Mouse (Mus musculus) large intestine, adult 2 months (tissue): Measurements from ENCODE around the gene Nudt2. TPM values are rescaled to one million over a fixed set of nuclear protein-coding genes. Genes with fewer than 3 reads are reported as not detected.

Experiments
- DNase-seq: peaks from one replicate; pipeline ENCODE4 v3.0.0-alpha.2; 2012; ENCODE audit warnings: low read depth, low spot score
- WGBS: fragments of 180-500 bp; shearing (Covaris S2); methylation state at CpG from one replicate; pipeline ENCODE4 v1.1.7; 2018; 5-methylcytosine and 5-hydroxymethylcytosine counted together
- polyA plus RNA-seq: library from polyadenylated mRNA; depleted of rRNA; stranded (reverse); fragments of >200 nt; gene quantifications from 2 replicates; pipeline ENCODE4 v1.2.3, GENCODE M21; 2012; rRNA removed

Gene Nudt2
- polyA plus RNA-seq, 1 experiment: 27.4 TPM

DNA sequence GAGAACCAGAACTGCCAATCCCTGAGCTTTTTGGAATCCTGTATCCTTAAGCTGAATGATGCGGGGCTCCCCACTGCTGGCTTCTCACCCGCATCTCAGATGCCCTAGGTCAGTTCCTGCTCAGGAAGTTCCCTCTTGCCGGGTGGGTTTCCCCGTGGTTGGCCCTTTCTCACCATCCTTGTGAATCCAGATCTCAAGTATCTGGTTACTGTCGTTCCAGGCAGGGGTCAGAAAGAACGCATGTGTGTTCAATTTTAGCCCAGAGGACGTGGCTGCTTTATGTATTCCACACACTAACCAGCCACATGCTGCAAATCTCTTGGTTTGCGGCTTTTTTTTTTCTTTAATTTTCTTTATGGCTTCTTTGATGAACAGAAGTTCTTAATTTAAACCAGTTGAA is 48.8 kb downstream of the Nudt2 start:
- 28% methylated on average over 8 of the region's 8 CpGs for WGBS
- no peak for DNase-seq

- WGBS: 83% methylated on average over 2 of the region's 2 CpGs
Measured at GRCm38 (mm10) chr4:41517233-41517632, 52.3 kb downstream of the Nudt2 start, which contains the start of gene 1110017D15Rik. Gene 1110017D15Rik, minus strand, starts transcription at chr4:41517333.

GRCm38 (mm10) chr4:41518349-41518748 is 53.4 kb downstream of the Nudt2 start:
- 85% methylated on average over 7 of the region's 7 CpGs for WGBS
- no peak for DNase-seq

More at GRCm38 (mm10) chr4:41517233-41517632, 52.3 kb downstream of the Nudt2 start, which contains the start of gene 1110017D15Rik:
- no peak for DNase-seq

DNA sequence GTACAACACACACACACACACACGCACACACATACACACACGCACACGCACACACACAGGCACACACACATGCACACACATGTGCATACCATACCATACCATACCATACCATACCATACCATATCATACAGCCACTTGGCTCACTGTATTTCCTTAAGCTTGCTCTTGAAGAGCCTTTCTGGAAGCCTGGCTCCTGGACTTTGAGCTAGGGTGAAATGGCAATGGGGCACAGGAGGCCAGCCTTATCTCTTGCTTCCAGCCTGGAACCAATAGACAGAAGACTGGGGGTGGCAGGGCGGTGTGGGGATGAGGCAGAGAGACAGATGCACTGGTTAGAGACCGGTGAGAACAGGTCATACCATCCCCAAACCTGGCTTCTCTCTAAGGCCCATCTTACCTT is 54.2 kb downstream of the Nudt2 start:
- WGBS: 89% methylated on average over 5 of the region's 5 CpGs
- DNase-seq: no peak

- WGBS: 34% methylated on average over 14 of the region's 14 CpGs
- no peak for DNase-seq
Measured at GRCm38 (mm10) chr4:41520641-41521040, 55.7 kb downstream of the Nudt2 start.

GRCm38 (mm10) chr4:41522136-41522535 is 57.2 kb downstream of the Nudt2 start:
- no peak for DNase-seq

GRCm38 (mm10) chr4:41522788-41523187 is 57.8 kb downstream of the Nudt2 start:
- WGBS: 27% methylated on average over 5 of the region's 5 CpGs
- DNase-seq: no peak

More at GRCm38 (mm10) chr4:41522136-41522535, 57.2 kb downstream of the Nudt2 start:
- WGBS: 34% methylated on average over 6 of the region's 6 CpGs

- WGBS: 75% methylated on average over 7 of the region's 7 CpGs
- no peak for DNase-seq
Measured at GRCm38 (mm10) chr4:41523839-41524238, 58.9 kb downstream of the Nudt2 start.

- 45% methylated on average over 9 of the region's 9 CpGs for WGBS
- no peak for DNase-seq
Measured at GRCm38 (mm10) chr4:41524829-41525228, 59.9 kb downstream of the Nudt2 start.

DNA sequence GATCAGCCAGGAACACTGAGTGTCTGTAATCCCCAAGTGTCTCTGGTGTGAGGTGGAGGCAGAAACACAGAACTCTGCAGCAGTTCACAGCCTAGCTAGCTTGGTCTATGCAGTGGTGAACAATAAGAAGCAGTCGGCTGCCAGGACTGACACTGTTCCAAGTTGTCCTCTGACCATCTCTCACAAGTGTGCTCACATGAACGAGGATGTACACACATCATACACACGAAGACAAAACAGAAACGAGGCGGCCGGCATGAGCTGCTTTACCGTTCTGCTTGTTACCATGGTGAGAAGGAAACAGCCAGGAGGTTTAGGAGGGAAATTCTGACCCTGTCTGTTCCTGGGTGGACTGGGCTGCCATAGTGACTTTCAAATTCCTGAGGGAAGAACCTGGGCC is 61.6 kb downstream of the Nudt2 start:
- 70% methylated on average over 7 of the region's 7 CpGs for WGBS
- DNase-seq: no peak

DNA sequence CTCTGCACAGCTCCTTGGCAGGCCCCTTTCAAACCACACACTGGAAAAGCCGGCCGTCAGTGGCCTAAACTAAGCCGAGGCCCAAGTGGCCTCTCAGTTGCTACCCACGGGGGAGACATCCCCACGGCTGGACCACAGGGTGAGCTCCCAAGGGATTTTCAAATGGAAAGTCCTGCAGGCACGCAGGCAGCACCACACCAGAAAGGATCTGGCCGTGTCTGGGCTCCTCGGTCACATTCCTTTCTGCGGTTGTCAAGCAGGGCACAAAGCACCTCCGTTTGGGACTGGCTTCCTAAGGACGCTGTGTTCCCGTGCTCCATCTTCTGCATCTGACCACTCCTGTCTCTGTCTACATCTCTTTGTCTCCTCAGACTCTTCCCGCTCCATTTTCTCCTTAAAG is 62.1 kb downstream of the Nudt2 start:
- WGBS: 64% methylated on average over 13 of the region's 13 CpGs

GRCm38 (mm10) chr4:41527996-41528395 is 63.0 kb downstream of the Nudt2 start:
- WGBS: 24% methylated on average over 8 of the region's 8 CpGs
- DNase-seq: no peak

More for the DNA sequence above, 62.1 kb downstream of the Nudt2 start:
- no peak for DNase-seq

Other genes starting within 250 kb of the Nudt2 start
- 29.9 and 38.5 TPM in 2 replicates for gene Ubap2, start 190.0 kb upstream of the Nudt2 start, polyA plus RNA-seq
- 28.7 and 33.7 TPM in 2 replicates for gene Dcaf12, start 150.3 kb upstream of the Nudt2 start, polyA plus RNA-seq
- gene Ubap1, start 116.2 kb upstream of the Nudt2 start, polyA plus RNA-seq: 28.7 and 35.9 TPM in 2 replicates
- 2.1 and 3.0 TPM in 2 replicates for gene Kif24, start 264 bp upstream of the Nudt2 start, polyA plus RNA-seq
- 7.1 and 13.3 TPM in 2 replicates for gene AI464131, start 37.9 kb downstream of the Nudt2 start, polyA plus RNA-seq
- gene 1110017D15Rik, start 52.2 kb downstream of the Nudt2 start, polyA plus RNA-seq: 0.12 and 0.34 TPM in 2 replicates
- 6.9 and 8.6 TPM in 2 replicates for gene Fam219a, start 104.4 kb downstream of the Nudt2 start, polyA plus RNA-seq
- gene Dnaic1, start 104.6 kb downstream of the Nudt2 start, polyA plus RNA-seq: 2.3 and 2.5 TPM in 2 replicates
- 4.0 and 5.4 TPM in 2 replicates for gene Enho, start 175.2 kb downstream of the Nudt2 start, polyA plus RNA-seq
- gene Cntfr, start 231.9 kb downstream of the Nudt2 start, polyA plus RNA-seq: 1.4 TPM in 2 replicates
- 27.6 and 27.9 TPM in 2 replicates for gene Il11ra1, start 234.8 kb downstream of the Nudt2 start, polyA plus RNA-seq
- gene Rpp25l, start 248.4 kb downstream of the Nudt2 start, polyA plus RNA-seq: 37.7 and 41.3 TPM in 2 replicates